Mouse (Mus musculus) erythroblast, adult 5-6 weeks (primary cell): ENCODE data around the gene Cpne1. TPM values are rescaled to one million over a fixed set of nuclear protein-coding genes. Genes with fewer than 3 reads are reported as not detected.

Source experiments
- ATAC-seq: replicated peaks from 2 replicates; pipeline ENCODE4 v1.8.0; 2016; ENCODE audit warnings: moderate number of reproducible peaks, mild to moderate bottlenecking, moderate TSS enrichment, inconsistent platforms; ENCODE audit not compliant: poor library complexity, low FRiP score, severe bottlenecking
- total RNA-seq, 2 experiments: library from RNA; stranded (forward) in 1 of 2; stranded (reverse) in 1 of 2; fragments of 150-400 nt in 1 of 2; fragments of 200-764, 138-1000 nt in 1 of 2; gene quantifications; 2 replicates each; pipeline versions ENCODE4 v1.2.3 to v1.2.4; 2015 to 2017; ENCODE audit warnings: low replicate concordance in 2 of 2

The Cpne1 gene
- total RNA-seq, 2 experiments from 2014 or later, result 6.4 to 13.6 TPM

GRCm38 (mm10) chr2:156084541-156084940 is 27.2 kb downstream of the Cpne1 start:
- no peak for ATAC-seq

GRCm38 (mm10) chr2:156080391-156080790 is 31.4 kb downstream of the Cpne1 start:
- ATAC-seq, result no peak

GRCm38 (mm10) chr2:156079674-156080073 is 32.1 kb downstream of the Cpne1 start:
- no peak for ATAC-seq

GRCm38 (mm10) chr2:156079183-156079560 is 32.6 kb downstream of the Cpne1 start:
- no peak for ATAC-seq

- ATAC-seq, result no peak
Measured at GRCm38 (mm10) chr2:156078421-156079182, 33.2 kb downstream of the Cpne1 start.

GRCm38 (mm10) chr2:156077461-156077860 is 34.3 kb downstream of the Cpne1 start:
- ATAC-seq, result no peak

- ATAC-seq, result no peak
Measured at GRCm38 (mm10) chr2:156073725-156074124, 38.0 kb downstream of the Cpne1 start.

GRCm38 (mm10) chr2:156071236-156071635 is 40.5 kb downstream of the Cpne1 start:
- ATAC-seq, result no peak

GRCm38 (mm10) chr2:156067916-156068315 is 43.8 kb downstream of the Cpne1 start:
- ATAC-seq, result no peak

- ATAC-seq, result no peak
Measured at GRCm38 (mm10) chr2:156066126-156066525, 45.6 kb downstream of the Cpne1 start.

GRCm38 (mm10) chr2:156065099-156066041 is 46.4 kb downstream of the Cpne1 start, which contains the start of gene Spag4:
Spag4 (plus strand) TSS chr2:156065175.
- ATAC-seq, result peak; percentile 62

GRCm38 (mm10) chr2:156052816-156053215 is 58.9 kb downstream of the Cpne1 start, which contains the start of gene Fer1l4:
Fer1l4 (minus strand) TSS chr2:156052947.
- no peak for ATAC-seq

- no peak; the same call in 1 of the 2 replicates for ATAC-seq
Measured at GRCm38 (mm10) chr2:156047929-156048328, 63.8 kb downstream of the Cpne1 start.

GRCm38 (mm10) chr2:156042903-156043302 is 68.9 kb downstream of the Cpne1 start:
- no peak for ATAC-seq

- ATAC-seq, result no peak
Measured at GRCm38 (mm10) chr2:156039390-156039789, 72.4 kb downstream of the Cpne1 start.

GRCm38 (mm10) chr2:156025482-156025881 is 86.3 kb downstream of the Cpne1 start:
- ATAC-seq, result no peak

Other genes with a start within 250 kb of the Cpne1 start
- 6.7 and 7.9 TPM in 2 replicates for gene Uqcc1, start 181.7 kb downstream of the Cpne1 start, total RNA-seq (2015; ENCODE audit: low replicate concordance)
- gene Uqcc1, start 181.7 kb downstream of the Cpne1 start, total RNA-seq (2017; ENCODE audit: low replicate concordance), result 4.3 and 8.2 TPM in 2 replicates
- not detected in 2 replicates for gene Gm15557, start 171.2 kb downstream of the Cpne1 start, total RNA-seq (2015; ENCODE audit: low replicate concordance)
- not detected in 2 replicates for gene Gm15557, start 171.2 kb downstream of the Cpne1 start, total RNA-seq (2017; ENCODE audit: low replicate concordance)
- gene Gdf5, start 166.6 kb downstream of the Cpne1 start, total RNA-seq (2015; ENCODE audit: low replicate concordance), result not detected in 2 replicates
- gene Gdf5, start 166.6 kb downstream of the Cpne1 start, total RNA-seq (2017; ENCODE audit: low replicate concordance), result not detected in 2 replicates
- 2.7 and 4.0 TPM in 2 replicates for gene Cep250, start 155.5 kb downstream of the Cpne1 start, total RNA-seq (2015; ENCODE audit: low replicate concordance)
- 8.5 and 11.7 TPM in 2 replicates for gene Cep250, start 155.5 kb downstream of the Cpne1 start, total RNA-seq (2017; ENCODE audit: low replicate concordance)
- not detected in 2 replicates for gene 6430550D23Rik, start 104.0 kb downstream of the Cpne1 start, total RNA-seq (2015; ENCODE audit: low replicate concordance)
- 1.4 TPM in 1 of 2 replicates, not detected in the other for gene 6430550D23Rik, start 104.0 kb downstream of the Cpne1 start, total RNA-seq (2017; ENCODE audit: low replicate concordance)
- 52.0 and 98.0 TPM in 2 replicates for gene Ergic3, start 103.9 kb downstream of the Cpne1 start, total RNA-seq (2015; ENCODE audit: low replicate concordance)
- 11.4 and 17.8 TPM in 2 replicates for gene Ergic3, start 103.9 kb downstream of the Cpne1 start, total RNA-seq (2017; ENCODE audit: low replicate concordance)
- not detected in 2 replicates for gene Fer1l4, start 59.0 kb downstream of the Cpne1 start, total RNA-seq (2015; ENCODE audit: low replicate concordance)
- gene Fer1l4, start 59.0 kb downstream of the Cpne1 start, total RNA-seq (2017; ENCODE audit: low replicate concordance), result not detected in 2 replicates
- gene Spag4, start 46.8 kb downstream of the Cpne1 start, total RNA-seq (2015; ENCODE audit: low replicate concordance), result not detected in 2 replicates
- gene Spag4, start 46.8 kb downstream of the Cpne1 start, total RNA-seq (2017; ENCODE audit: low replicate concordance), result not detected in 2 replicates
- gene Rbm12, start within 50 bp of the Cpne1 start, total RNA-seq (2015; ENCODE audit: low replicate concordance), result 21.1 and 22.7 TPM in 2 replicates
- gene Rbm12, start within 50 bp of the Cpne1 start, total RNA-seq (2017; ENCODE audit: low replicate concordance), result 8.8 and 9.5 TPM in 2 replicates
- 0.42 and 15.8 TPM in 2 replicates for gene Gm28036, start 15.1 kb upstream of the Cpne1 start, total RNA-seq (2015; ENCODE audit: low replicate concordance)
- gene Gm28036, start 15.1 kb upstream of the Cpne1 start, total RNA-seq (2017; ENCODE audit: low replicate concordance), result 5.3 and 14.0 TPM in 2 replicates
- gene Romo1, start 32.1 kb upstream of the Cpne1 start, total RNA-seq (2015; ENCODE audit: low replicate concordance), result 25.4 and 29.3 TPM in 2 replicates
- gene Romo1, start 32.1 kb upstream of the Cpne1 start, total RNA-seq (2017; ENCODE audit: low replicate concordance), result 12.7 TPM in 1 of 2 replicates, not detected in the other
- gene Nfs1, start 32.2 kb upstream of the Cpne1 start, total RNA-seq (2015; ENCODE audit: low replicate concordance), result 6.3 and 17.8 TPM in 2 replicates
- gene Nfs1, start 32.2 kb upstream of the Cpne1 start, total RNA-seq (2017; ENCODE audit: low replicate concordance), result 12.8 and 13.7 TPM in 2 replicates
- gene Rbm39, start 68.3 kb upstream of the Cpne1 start, total RNA-seq (2015; ENCODE audit: low replicate concordance), result 528 and 548 TPM in 2 replicates
- gene Rbm39, start 68.3 kb upstream of the Cpne1 start, total RNA-seq (2017; ENCODE audit: low replicate concordance), result 550 and 778 TPM in 2 replicates
- 12.7 and 13.6 TPM in 2 replicates for gene Phf20, start 84.5 kb upstream of the Cpne1 start, total RNA-seq (2015; ENCODE audit: low replicate concordance)
- 7.1 and 15.3 TPM in 2 replicates for gene Phf20, start 84.5 kb upstream of the Cpne1 start, total RNA-seq (2017; ENCODE audit: low replicate concordance)
- 0.38 and 1.0 TPM in 2 replicates for gene Cnbd2, start 200.3 kb upstream of the Cpne1 start, total RNA-seq (2015; ENCODE audit: low replicate concordance)
- gene Cnbd2, start 200.3 kb upstream of the Cpne1 start, total RNA-seq (2017; ENCODE audit: low replicate concordance), result 1.4 TPM in 1 of 2 replicates, not detected in the other
- gene Scand1, start 200.7 kb upstream of the Cpne1 start, total RNA-seq (2015; ENCODE audit: low replicate concordance), result 2.3 TPM in 1 of 2 replicates, not detected in the other
- 1.9 and 16.4 TPM in 2 replicates for gene Scand1, start 200.7 kb upstream of the Cpne1 start, total RNA-seq (2017; ENCODE audit: low replicate concordance)